Mouse (Mus musculus) small intestine, adult 2 months (tissue): ENCODE results near the gene Ambra1.

Experiments used
- CTCF ChIP-seq: fragments of 200-500 bp; IDR thresholded peaks from 2 replicates; pipeline ENCODE4 v1.5.1; 2012; ENCODE audit warnings: low read depth, mild to moderate bottlenecking, control low read depth, inconsistent platforms, low read length, moderate library complexity, mixed read lengths; ENCODE audit not compliant: insufficient replicate concordance, insufficient read length; ENCODE audit errors: extremely low read depth
- POLR2A ChIP-seq: fragments of 200-500 bp; IDR thresholded peaks from 2 replicates; pipeline ENCODE4 v1.6.1; 2012; ENCODE audit warnings: low read depth, mild to moderate bottlenecking, control low read depth, inconsistent platforms, low read length, moderate library complexity

- no peak for TF ChIP-seq CTCF
- TF ChIP-seq POLR2A = no peak
These were observed 9.7 kb downstream of the Ambra1 start for GRCm38 (mm10) chr2:91739586-91739985.
